Mouse (Mus musculus) embryonic facial prominence, embryonic 15.5 days (tissue): Measurements from ENCODE around the gene Erp44. TPM values are rescaled to one million over a fixed set of nuclear protein-coding genes. Genes with fewer than 3 reads are reported as not detected.

Source experiments
- ATAC-seq: fragments of 200-750 bp; cut with Nextera tagmentation; 2 replicates; pipeline ENCODE4 v1.8.0; 2017; ENCODE audit warnings: low read depth, moderate TSS enrichment; ENCODE audit not compliant: insufficient number of reproducible peaks, low FRiP score, low TSS enrichment
- H3K27ac ChIP-seq: fragments of 300-500 bp; sonication (generic); replicated peaks from 2 replicates; pipeline ENCODE4 v1.5.1; 2015; ENCODE audit warnings: mild to moderate bottlenecking, inconsistent platforms
- H3K27me3 ChIP-seq: fragments of 300-500 bp; sonication (generic); 2 replicates; pipeline ENCODE4 v1.6.1; 2015; ENCODE audit warnings: inconsistent platforms
- H3K36me3 ChIP-seq: fragments of 300-500 bp; sonication (generic); 2 replicates; pipeline ENCODE4 v1.6.1; 2015; ENCODE audit warnings: mild to moderate bottlenecking, inconsistent platforms
- H3K4me1 ChIP-seq: fragments of 300-500 bp; sonication (generic); 2 replicates; pipeline ENCODE4 v1.6.1; 2015; ENCODE audit warnings: inconsistent platforms
- H3K4me2 ChIP-seq: fragments of 300-500 bp; sonication (generic); replicated peaks from 2 replicates; pipeline ENCODE4 v1.6.1; 2015; ENCODE audit warnings: mild to moderate bottlenecking, inconsistent platforms
- H3K4me3 ChIP-seq: fragments of 300-500 bp; sonication (generic); replicated peaks from 2 replicates; pipeline ENCODE4 v1.5.1; 2015; ENCODE audit warnings: mild to moderate bottlenecking, inconsistent platforms
- H3K9ac ChIP-seq: fragments of 300-500 bp; sonication (generic); 2 replicates; pipeline ENCODE4 v1.6.1; 2015; ENCODE audit warnings: inconsistent platforms
- H3K9me3 ChIP-seq: fragments of 300-500 bp; sonication (generic); replicated peaks from 2 replicates; pipeline ENCODE4 v1.6.1; 2016; ENCODE audit warnings: inconsistent platforms
- WGBS: fragments of 180-500 bp; shearing (Covaris S2); methylation state at CpG from one replicate; pipeline ENCODE4 v1.1.7; 2015; 5-methylcytosine and 5-hydroxymethylcytosine counted together
- polyA plus RNA-seq: library from polyadenylated mRNA; unstranded; fragments of >200 nt; fragmentation: Nextera tagmentation; extraction: Ambion mirVana; gene quantifications from 2 replicates; pipeline ENCODE4 v1.2.1, GENCODE M21; 2015

The Erp44 gene
- polyA plus RNA-seq, 1 experiment from 2014 or later: 96.4 TPM

GRCm38 (mm10) chr4:48236721-48237120, 42.6 kb downstream of the Erp44 start:
- WGBS: 66% methylated on average over 3 of the region's 3 CpGs
- Histone ChIP-seq H3K27ac (no peak overlapping the region), H3K4me1 (no peaks in the 10 kb centered on the region), H3K36me3 (peaks cover 8% of the 10 kb centered on the region; the same call in 1 of the 2 replicates), H3K9me3 (no peaks in the 10 kb centered on the region), H3K9ac (no peak overlapping the region), H3K4me3 (no peak overlapping the region), H3K27me3 (no peaks in the 10 kb centered on the region), H3K4me2 (no peak overlapping the region)
- ATAC-seq: no peak

GRCm38 (mm10) chr4:48226800-48227199, 52.6 kb downstream of the Erp44 start:
- no peak for ATAC-seq
- Histone ChIP-seq H3K27ac (no peak overlapping the region), H3K4me1 (no peaks in the 10 kb centered on the region), H3K9ac (no peak overlapping the region), H3K4me3 (no peak overlapping the region), H3K4me2 (no peak overlapping the region), H3K27me3 (no peaks in the 10 kb centered on the region), H3K36me3 (no peaks in the 10 kb centered on the region), H3K9me3 (no peaks in the 10 kb centered on the region)
- 65% methylated on average over 3 of the region's 3 CpGs for WGBS

- no peak for ATAC-seq
Observed at GRCm38 (mm10) chr4:48225604-48226003, 53.8 kb downstream of the Erp44 start.

GRCm38 (mm10) chr4:48225173-48225572, 54.2 kb downstream of the Erp44 start:
- Histone ChIP-seq H3K27ac (no peak overlapping the region), H3K9me3 (no peaks in the 10 kb centered on the region), H3K9ac (no peak overlapping the region), H3K4me2 (no peak overlapping the region), H3K4me3 (no peak overlapping the region), H3K27me3 (no peaks in the 10 kb centered on the region), H3K36me3 (no peaks in the 10 kb centered on the region), H3K4me1 (no peaks in the 10 kb centered on the region)
- whole genome bisulfite sequencing: 28% methylated on average over 2 of the region's 2 CpGs
- ATAC-seq: no peak

More at GRCm38 (mm10) chr4:48225604-48226003, 53.8 kb downstream of the Erp44 start:
- Histone ChIP-seq H3K27me3 (no peaks in the 10 kb centered on the region), H3K4me1 (no peaks in the 10 kb centered on the region), H3K36me3 (no peaks in the 10 kb centered on the region), H3K4me3 (no peak overlapping the region), H3K9me3 (no peaks in the 10 kb centered on the region), H3K27ac (no peak overlapping the region), H3K4me2 (no peak overlapping the region), H3K9ac (no peak overlapping the region)
- WGBS: 42% methylated on average over 3 of the region's 3 CpGs

- no peaks in the 10 kb centered on the region for H3K4me1 ChIP-seq
- WGBS: 85% methylated on average over 4 of the region's 4 CpGs
- ATAC-seq: no peak
- H3K4me3 ChIP-seq: no peak overlapping the region
- no peak overlapping the region for H3K27ac ChIP-seq
- H3K9me3 ChIP-seq: no peaks in the 10 kb centered on the region
- no peak overlapping the region for H3K4me2 ChIP-seq
- H3K36me3 ChIP-seq: peaks cover 24% of the 10 kb centered on the region
- H3K9ac ChIP-seq: no peak overlapping the region
- no peaks in the 10 kb centered on the region for H3K27me3 ChIP-seq
Observed at GRCm38 (mm10) chr4:48203564-48203963, 75.8 kb downstream of the Erp44 start.

GRCm38 (mm10) chr4:48198447-48198846, 80.9 kb downstream of the Erp44 start:
- WGBS: 81% methylated on average over 8 of the region's 8 CpGs
- no peaks in the 10 kb centered on the region for H3K4me1 ChIP-seq
- no peaks in the 10 kb centered on the region for H3K27me3 ChIP-seq
- H3K4me2 ChIP-seq: no peak overlapping the region
- H3K9me3 ChIP-seq: no peaks in the 10 kb centered on the region
- H3K36me3 ChIP-seq: peaks cover 19% of the 10 kb centered on the region; the same call in 1 of the 2 replicates
- H3K9ac ChIP-seq: no peak overlapping the region
- no peak for ATAC-seq
- H3K4me3 ChIP-seq: no peak overlapping the region
- H3K27ac ChIP-seq: no peak overlapping the region

- no peak for ATAC-seq
- no peak overlapping the region for H3K27ac ChIP-seq
- 87% methylated on average over 3 of the region's 3 CpGs for WGBS
Observed at GRCm38 (mm10) chr4:48197925-48198324, 81.4 kb downstream of the Erp44 start.

GRCm38 (mm10) chr4:48182115-48182806, 97.1 kb downstream of the Erp44 start:
- Histone ChIP-seq H3K9ac (no peak overlapping the region), H3K4me3 (no peak overlapping the region), H3K36me3 (peaks cover 14% of the 10 kb centered on the region; the same call in 1 of the 2 replicates), H3K4me2 (no peak overlapping the region), H3K27ac (no peak overlapping the region), H3K27me3 (no peaks in the 10 kb centered on the region), H3K9me3 (no peaks in the 10 kb centered on the region), H3K4me1 (no peaks in the 10 kb centered on the region)
- no peak for ATAC-seq
- 88% methylated on average over 8 of the region's 8 CpGs for WGBS

More at GRCm38 (mm10) chr4:48197925-48198324, 81.4 kb downstream of the Erp44 start:
- Histone ChIP-seq H3K27me3 (no peaks in the 10 kb centered on the region), H3K4me1 (no peaks in the 10 kb centered on the region), H3K4me2 (no peak overlapping the region), H3K9me3 (no peaks in the 10 kb centered on the region), H3K36me3 (peaks cover 19% of the 10 kb centered on the region; the same call in 1 of the 2 replicates), H3K9ac (no peak overlapping the region), H3K4me3 (no peak overlapping the region)

- H3K4me3 ChIP-seq: no peak overlapping the region
- 77% methylated on average over 6 of the region's 6 CpGs for WGBS
Observed at GRCm38 (mm10) chr4:48181366-48181765, 98.0 kb downstream of the Erp44 start.

GRCm38 (mm10) chr4:48180922-48181321, 98.4 kb downstream of the Erp44 start:
- no peak for ATAC-seq
- Histone ChIP-seq H3K27ac (no peak overlapping the region), H3K9me3 (no peaks in the 10 kb centered on the region), H3K4me1 (no peaks in the 10 kb centered on the region), H3K4me3 (no peak overlapping the region), H3K27me3 (no peaks in the 10 kb centered on the region), H3K9ac (no peak overlapping the region), H3K36me3 (peaks cover 14% of the 10 kb centered on the region; the same call in 1 of the 2 replicates), H3K4me2 (no peak overlapping the region)
- 36% methylated on average over 2 of the region's 2 CpGs for WGBS

More at GRCm38 (mm10) chr4:48181366-48181765, 98.0 kb downstream of the Erp44 start:
- H3K4me2 ChIP-seq: no peak overlapping the region
- ATAC-seq: no peak
- no peaks in the 10 kb centered on the region for H3K9me3 ChIP-seq
- no peaks in the 10 kb centered on the region for H3K27me3 ChIP-seq
- H3K27ac ChIP-seq: no peak overlapping the region
- no peaks in the 10 kb centered on the region for H3K4me1 ChIP-seq
- peaks cover 14% of the 10 kb centered on the region; the same call in 1 of the 2 replicates for H3K36me3 ChIP-seq
- H3K9ac ChIP-seq: no peak overlapping the region

- H3K27me3 ChIP-seq: no peaks in the 10 kb centered on the region
- no peak overlapping the region for H3K4me2 ChIP-seq
- H3K27ac ChIP-seq: no peak overlapping the region
- ATAC-seq: no peak
- 82% methylated on average over 3 of the region's 3 CpGs for WGBS
- no peak overlapping the region for H3K4me3 ChIP-seq
- H3K9me3 ChIP-seq: no peaks in the 10 kb centered on the region
- H3K4me1 ChIP-seq: no peaks in the 10 kb centered on the region
- H3K9ac ChIP-seq: no peak overlapping the region
- no peaks in the 10 kb centered on the region; the same call in 1 of the 2 replicates for H3K36me3 ChIP-seq
Observed at GRCm38 (mm10) chr4:48175666-48176065, 103.7 kb downstream of the Erp44 start.

- Histone ChIP-seq H3K9ac (no peak overlapping the region), H3K36me3 (peaks cover 32% of the 10 kb centered on the region), H3K4me2 (no peak overlapping the region), H3K4me3 (no peak overlapping the region), H3K9me3 (no peaks in the 10 kb centered on the region), H3K27me3 (no peaks in the 10 kb centered on the region), H3K4me1 (no peaks in the 10 kb centered on the region), H3K27ac (no peak overlapping the region)
- ATAC-seq: no peak
- WGBS: 85% methylated on average over 5 of the region's 5 CpGs
Observed at GRCm38 (mm10) chr4:48163851-48164250, 115.5 kb downstream of the Erp44 start.
